Mouse (Mus musculus): ENCODE measurements around the gene H2afj.
A peak's percentile ranks its signal among the peaks of the same experiment; 100 is the strongest.

Gene H2afj

GRCm38 (mm10) chr6:136848399-136848798 is 40.4 kb downstream of the H2afj start:
- DNase-seq, result no peak

- DNase-seq, result no peak
These were observed 40.9 kb downstream of the H2afj start for GRCm38 (mm10) chr6:136848971-136849370.

GRCm38 (mm10) chr6:136850267-136850666 is 42.2 kb downstream of the H2afj start:
- DNase-seq, result no peak

- no peak for DNase-seq
These were observed 44.3 kb downstream of the H2afj start for GRCm38 (mm10) chr6:136852348-136852747.

- DNase-seq, result peak; percentile 44
These were observed 44.7 kb downstream of the H2afj start for GRCm38 (mm10) chr6:136852762-136853161.

- DNase-seq, result peak; percentile 74
These were observed 46.3 kb downstream of the H2afj start for GRCm38 (mm10) chr6:136854361-136854781.

GRCm38 (mm10) chr6:136855183-136855582 is 47.1 kb downstream of the H2afj start:
- DNase-seq, result no peak

- DNase-seq, result peak; percentile 70
These were observed 48.1 kb downstream of the H2afj start for GRCm38 (mm10) chr6:136856071-136856636.

GRCm38 (mm10) chr6:136857186-136857872 is 49.3 kb downstream of the H2afj start, which contains the start of gene Art4:
Gene Art4, minus strand, starts transcription at chr6:136857733.
- peak; percentile 74 for DNase-seq

GRCm38 (mm10) chr6:136857873-136858260 is 49.8 kb downstream of the H2afj start:
- no peak for DNase-seq

- no peak for DNase-seq
These were observed 50.4 kb downstream of the H2afj start for GRCm38 (mm10) chr6:136858420-136858819.

Data from thymus, postnatal 25 days (tissue).